Mouse (Mus musculus): ENCODE data around the gene Rgs10.

The Rgs10 gene

DNA sequence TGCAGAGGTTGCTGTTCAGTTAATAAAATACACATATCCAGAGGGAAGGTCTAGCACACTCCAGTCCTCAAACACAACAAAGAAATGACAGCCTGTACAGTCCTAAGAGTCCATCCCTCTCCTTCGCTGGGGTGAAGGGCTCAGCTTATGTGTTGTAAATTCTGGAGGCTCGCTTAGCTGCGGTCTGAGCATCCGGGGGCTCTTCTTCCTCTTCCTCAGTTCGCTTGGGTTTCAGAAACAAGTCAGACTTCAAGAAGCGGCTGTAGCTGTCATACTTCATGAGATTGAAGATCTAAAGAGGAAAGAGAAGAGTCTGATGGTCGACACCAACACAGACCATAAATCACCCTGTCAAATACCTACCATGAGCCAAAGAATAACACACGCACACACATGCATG lies 44.8 kb downstream of the Rgs10 start:
- no peak for DNase-seq (ENCODE audit: low read depth)

GRCm38 (mm10) chr7:128372331-128372730 lies 46.2 kb downstream of the Rgs10 start:
- DNase-seq (ENCODE audit: low read depth) = peak; percentile 52

GRCm38 (mm10) chr7:128369366-128369765 lies 49.2 kb downstream of the Rgs10 start:
- no peak for DNase-seq (ENCODE audit: low read depth)

DNA sequence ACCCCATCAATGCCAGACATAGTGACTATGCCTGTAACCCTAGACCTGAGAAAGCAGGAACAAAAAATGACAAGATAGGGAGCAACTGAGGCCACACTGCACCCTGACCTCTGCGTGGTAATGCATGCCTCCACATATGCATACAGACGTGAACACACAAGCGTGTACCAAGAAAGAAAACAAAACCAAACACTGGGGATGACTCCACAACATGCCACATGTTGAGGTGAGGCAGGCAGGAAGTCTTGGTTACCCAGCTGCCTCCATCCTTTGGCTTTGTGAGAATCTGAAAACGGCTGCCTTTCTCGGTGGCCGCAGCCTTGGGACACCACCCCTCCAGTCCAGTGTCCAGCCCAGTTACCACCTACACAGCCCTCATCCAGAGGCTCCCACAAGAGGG lies 49.7 kb downstream of the Rgs10 start:
- no peak for DNase-seq (ENCODE audit: low read depth)

DNA sequence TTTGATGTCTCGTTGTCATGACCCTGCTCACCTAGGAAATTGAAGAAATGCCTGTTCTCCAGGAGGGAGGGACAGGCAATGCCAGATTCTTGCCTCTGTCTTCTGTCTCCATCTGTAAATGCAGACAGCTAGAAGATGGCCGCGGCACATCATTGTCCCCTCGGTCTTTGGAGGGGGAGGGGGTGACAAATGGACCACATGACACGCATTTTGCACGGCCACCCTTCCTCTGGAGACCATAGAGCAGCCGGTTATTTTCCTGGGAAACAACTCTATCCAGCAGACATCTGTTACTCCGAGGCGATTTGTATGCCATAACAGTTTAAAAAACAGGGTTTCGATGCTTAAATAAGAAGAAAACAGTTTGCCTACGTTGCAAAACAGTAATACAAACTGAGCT lies 51.9 kb downstream of the Rgs10 start:
- no peak for DNase-seq (ENCODE audit: low read depth)

- DNase-seq (ENCODE audit: low read depth) = peak; percentile 23
These were observed 53.4 kb downstream of the Rgs10 start for GRCm38 (mm10) chr7:128365096-128365715.

DNA sequence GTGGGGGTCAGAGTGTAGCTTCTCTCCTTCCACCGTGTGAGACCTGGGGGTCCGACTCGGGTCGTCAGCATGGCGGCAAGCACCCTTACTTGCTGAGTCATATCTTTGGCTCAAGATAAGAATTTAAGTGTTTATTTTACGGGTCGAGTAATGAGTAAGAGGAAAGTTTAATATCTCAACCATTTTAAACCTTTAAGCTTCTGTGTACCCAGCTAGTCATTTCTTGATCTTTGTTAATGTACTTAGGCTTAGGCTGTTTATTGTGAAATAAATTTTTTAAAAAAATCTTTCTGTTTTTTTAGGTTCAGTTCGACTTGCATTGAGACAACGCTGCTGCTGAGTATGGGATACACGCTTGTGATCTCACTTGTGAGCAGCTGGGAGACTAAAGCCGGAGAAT lies 54.0 kb downstream of the Rgs10 start:
- no peak for DNase-seq (ENCODE audit: low read depth)

DNA sequence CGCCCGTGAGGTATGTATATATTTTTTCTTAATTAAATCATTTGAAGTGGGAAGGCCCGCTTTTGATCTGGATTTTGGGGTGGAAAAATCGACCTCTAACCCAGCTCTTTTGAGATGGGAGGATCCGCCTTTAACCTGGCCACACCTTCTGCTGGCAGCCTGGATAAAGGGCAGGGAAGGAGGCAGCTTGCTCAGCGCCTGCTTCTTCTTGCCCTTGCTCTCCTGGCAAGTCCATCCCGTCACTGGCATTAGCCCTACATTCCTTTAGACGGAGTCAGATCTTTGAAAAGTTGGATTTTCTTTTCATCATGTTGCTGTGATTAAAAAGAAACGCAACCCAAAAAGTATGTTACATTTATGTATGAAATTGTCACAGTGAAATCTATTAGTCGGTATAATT lies 54.8 kb downstream of the Rgs10 start:
- peak; percentile 75 for DNase-seq (ENCODE audit: low read depth)

DNA sequence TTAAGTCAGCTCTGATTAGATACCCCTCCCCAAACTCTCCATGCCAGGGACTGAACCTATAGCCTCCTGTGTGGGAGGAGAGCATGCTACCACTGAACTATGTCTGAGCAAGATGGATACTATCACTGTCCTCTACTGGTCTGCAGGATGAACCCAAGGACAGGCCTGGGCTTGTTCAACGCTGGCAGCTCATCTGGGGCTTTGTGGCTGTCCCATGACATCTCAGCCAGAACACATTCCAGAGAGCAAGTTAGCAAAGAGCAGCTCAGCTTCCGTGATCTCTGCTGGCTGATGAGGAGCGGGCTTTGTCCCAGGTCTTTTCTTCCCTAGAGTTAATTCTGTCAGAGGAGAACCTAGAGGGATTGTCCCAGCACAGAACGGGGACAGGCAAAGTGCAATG lies 55.6 kb downstream of the Rgs10 start:
- no peak for DNase-seq (ENCODE audit: low read depth)

DNA sequence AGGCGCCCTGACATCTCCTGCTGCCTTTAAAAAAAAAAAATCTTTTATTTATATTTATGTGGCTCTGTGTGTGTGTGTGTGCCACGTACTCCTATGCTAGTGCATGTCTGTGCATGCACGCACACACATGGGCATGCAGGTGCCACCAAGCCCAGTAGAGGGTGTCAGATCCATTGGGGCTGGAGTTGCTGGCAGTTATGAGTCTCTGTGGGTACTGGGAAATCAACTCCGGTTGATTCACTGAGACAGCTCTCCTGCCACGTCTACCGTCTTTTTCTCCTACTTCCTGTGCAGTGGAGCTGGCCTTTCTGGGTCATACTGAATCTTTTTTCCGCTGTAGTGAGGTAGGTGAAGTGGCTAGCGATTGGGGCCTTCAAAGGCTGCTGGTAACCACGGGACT lies 58.8 kb downstream of the Rgs10 start:
- DNase-seq (ENCODE audit: low read depth) = no peak

DNA sequence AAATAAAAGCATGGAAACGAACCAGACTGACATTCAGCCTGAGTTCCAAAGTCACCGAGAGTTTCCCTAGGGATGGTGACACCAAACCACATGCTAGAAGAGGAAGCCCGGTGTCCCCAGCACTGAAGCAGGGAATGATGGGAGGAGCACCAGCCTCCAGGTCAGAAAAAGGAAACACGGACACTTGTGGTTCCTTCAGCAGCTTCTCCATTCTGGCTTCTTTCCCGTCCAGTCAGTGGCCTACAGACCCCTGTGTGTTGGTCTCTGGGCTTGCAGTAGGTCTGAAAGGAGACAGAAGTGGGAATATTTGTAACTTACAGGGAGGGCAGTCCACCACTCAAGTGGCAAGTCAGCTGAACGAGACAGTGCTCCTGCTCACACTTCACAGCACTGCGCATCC lies 59.4 kb downstream of the Rgs10 start:
- DNase-seq (ENCODE audit: low read depth) = no peak

- DNase-seq (ENCODE audit: low read depth) = no peak
These were observed 59.8 kb downstream of the Rgs10 start for GRCm38 (mm10) chr7:128358741-128359140.

GRCm38 (mm10) chr7:128356868-128357755 lies 61.4 kb downstream of the Rgs10 start:
- peak; percentile 62 for DNase-seq (ENCODE audit: low read depth)

- no peak for DNase-seq (ENCODE audit: low read depth)
These were observed 63.1 kb downstream of the Rgs10 start for GRCm38 (mm10) chr7:128355463-128355862.

- no peak for DNase-seq (ENCODE audit: low read depth)
These were observed 65.8 kb downstream of the Rgs10 start for GRCm38 (mm10) chr7:128352721-128353120.

DNA sequence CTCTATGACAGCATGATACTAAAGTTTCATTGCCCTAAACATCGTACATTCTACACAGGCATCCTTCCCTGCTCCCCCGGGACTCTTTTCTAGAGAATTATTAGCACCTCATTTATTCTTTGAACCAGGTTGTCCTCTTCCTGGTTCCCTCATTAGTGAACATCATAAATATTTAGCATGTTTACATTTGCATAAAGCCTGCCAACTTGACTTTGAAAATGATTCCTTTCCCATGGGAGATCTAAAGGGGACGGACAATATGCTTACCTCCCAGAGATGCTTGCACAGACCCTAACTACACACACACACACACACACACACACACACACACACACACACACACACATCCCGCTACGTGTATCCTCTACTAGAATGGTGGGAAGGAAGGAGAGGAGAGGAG lies 67.4 kb downstream of the Rgs10 start:
- no peak for DNase-seq (ENCODE audit: low read depth)

DNA sequence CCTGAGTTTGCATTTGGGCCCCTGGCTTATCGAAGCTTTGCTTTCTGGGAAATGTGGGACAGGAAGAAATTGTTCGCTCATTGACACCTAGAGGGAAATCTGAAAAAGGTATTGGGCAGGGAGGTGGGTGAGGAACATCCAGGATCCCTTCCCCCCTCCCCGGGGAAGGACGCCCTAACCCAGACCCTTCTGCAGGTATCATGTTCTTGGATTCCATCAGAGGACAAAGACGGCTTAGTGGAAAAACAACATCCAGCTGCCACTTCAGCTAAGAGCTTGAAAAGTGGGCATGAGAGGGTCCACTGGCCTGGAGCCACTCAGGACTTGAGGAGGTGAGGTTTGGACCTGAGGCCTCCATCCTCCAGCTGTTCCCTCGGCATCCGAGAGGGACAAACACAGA lies 68.2 kb downstream of the Rgs10 start:
- DNase-seq (ENCODE audit: low read depth) = no peak

DNA sequence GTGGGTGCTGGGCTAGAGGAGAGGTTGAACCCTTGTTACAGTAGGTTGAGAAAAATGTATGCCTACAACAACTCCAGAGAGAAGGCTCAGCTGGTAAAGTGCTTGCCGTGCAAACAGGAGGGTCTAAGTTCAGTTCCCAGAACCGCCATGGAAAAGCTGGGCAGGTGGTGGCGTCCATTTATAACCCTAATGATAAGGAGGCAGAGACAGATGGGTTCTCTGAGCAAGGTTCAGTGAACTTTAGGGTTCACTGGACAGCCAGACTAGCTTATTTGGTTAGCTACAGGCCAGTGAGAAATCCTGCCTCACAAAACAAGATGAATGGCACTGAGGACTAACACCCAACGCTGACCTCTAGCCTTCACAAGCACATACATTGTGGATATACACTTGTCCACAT lies 68.8 kb downstream of the Rgs10 start:
- DNase-seq (ENCODE audit: low read depth) = no peak

GRCm38 (mm10) chr7:128348608-128349007 lies 70.0 kb downstream of the Rgs10 start:
- DNase-seq (ENCODE audit: low read depth) = peak; percentile 85

DNA sequence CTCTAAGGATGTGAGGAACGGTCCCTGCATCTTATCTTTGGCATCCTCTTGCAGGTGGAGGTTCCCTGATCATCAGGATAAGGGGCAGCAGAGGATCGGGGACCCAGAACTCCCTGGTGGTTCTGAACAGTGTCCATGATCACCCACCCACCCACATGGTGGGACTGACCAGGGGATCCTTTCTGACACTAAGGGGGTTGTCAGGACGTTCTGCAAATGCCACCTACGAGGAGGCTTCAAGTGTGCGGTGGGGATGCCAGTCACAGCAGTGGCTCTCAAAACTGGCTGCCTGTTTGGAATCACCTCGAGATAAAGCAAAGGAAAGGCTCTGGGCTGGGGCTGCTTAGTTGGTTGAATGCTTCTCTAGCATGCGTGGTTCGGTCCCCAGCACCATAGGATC lies 71.6 kb downstream of the Rgs10 start:
- DNase-seq (ENCODE audit: low read depth) = no peak

- no peak for DNase-seq (ENCODE audit: low read depth)
These were observed 72.0 kb downstream of the Rgs10 start for GRCm38 (mm10) chr7:128346522-128346921.

- DNase-seq (ENCODE audit: low read depth) = no peak
These were observed 72.9 kb downstream of the Rgs10 start for GRCm38 (mm10) chr7:128345691-128346090.

- DNase-seq (ENCODE audit: low read depth) = peak; percentile 88
These were observed 73.5 kb downstream of the Rgs10 start for GRCm38 (mm10) chr7:128344928-128345653.
